Mouse (Mus musculus): ENCODE measurements at regions not wholly inside any gene's neighbourhood (a gene's known extent, or its start where the extent isn't known, plus 50 kb on each side); places are given as distances from the start of the nearest gene placed in this dataset.

DNA sequence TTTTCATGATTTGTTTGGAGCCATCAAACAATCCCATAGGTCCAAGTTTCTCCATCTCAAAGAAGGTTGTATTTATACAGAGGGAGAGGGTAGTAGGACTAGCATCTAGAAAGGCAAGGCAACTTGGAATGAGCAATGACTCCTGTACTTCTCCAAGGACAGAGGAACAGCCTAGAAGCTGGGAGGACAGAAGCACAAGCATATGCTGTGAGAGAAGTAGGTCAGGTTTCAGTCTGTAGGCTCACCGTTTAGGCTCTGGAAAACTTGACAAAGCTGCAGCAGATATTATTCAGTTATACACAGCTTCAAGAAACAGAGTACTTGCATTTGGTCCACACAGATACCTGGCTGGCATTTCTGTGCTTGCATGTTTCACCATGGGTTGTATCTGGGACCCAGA is 131.5 kb upstream of the B3gat1 start:
- no peak for ATAC-seq (ENCODE audit: extremely low read depth, insufficient number of reproducible peaks, low FRiP score, low TSS enrichment)
- Histone ChIP-seq H3K27ac (replicated peaks) (no peak overlapping the region), H3K36me3 (no peaks in the 10 kb centered on the region), H3K9me3 (no peaks in the 10 kb centered on the region), H3K9ac (no peak overlapping the region), H3K4me3 (no peak overlapping the region), H3K4me2 (no peak overlapping the region), H3K27me3 (replicated peaks) (no peaks in the 10 kb centered on the region), H3K4me1 (no peaks in the 10 kb centered on the region)
- WGBS = 78% methylated on average over 1 of the region's 1 CpGs

DNA sequence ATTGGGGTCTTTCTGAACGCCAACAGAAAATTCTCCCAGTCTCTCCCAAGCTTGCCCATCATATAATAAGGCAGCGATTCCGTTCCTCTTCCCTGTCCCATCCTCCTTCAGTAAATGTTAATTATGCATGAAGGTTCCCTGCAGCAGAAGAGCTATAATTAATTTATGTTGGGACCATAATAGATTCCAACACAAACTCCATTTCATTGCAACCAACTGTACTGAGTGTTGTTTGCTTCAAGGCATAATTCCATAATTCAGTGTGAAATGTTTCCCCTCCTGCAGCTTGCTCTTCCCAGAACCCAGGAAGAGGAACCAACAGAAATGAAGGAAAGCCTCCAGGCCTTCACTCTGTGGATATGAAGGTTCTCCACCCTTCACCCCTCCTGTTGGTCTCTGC is 129.0 kb upstream of the B3gat1 start:
- no peak overlapping the region for H3K4me3 ChIP-seq
- no peaks in the 10 kb centered on the region for H3K9me3 ChIP-seq
- H3K36me3 ChIP-seq = no peaks in the 10 kb centered on the region
- no peak overlapping the region for H3K27ac ChIP-seq (replicated peaks)
- WGBS = 56% methylated on average over 3 of the region's 3 CpGs
- H3K9ac ChIP-seq = no peak overlapping the region
- no peak overlapping the region for H3K4me2 ChIP-seq
- no peaks in the 10 kb centered on the region for H3K4me1 ChIP-seq
- H3K27me3 ChIP-seq (replicated peaks) = no peaks in the 10 kb centered on the region
- no peak for ATAC-seq (ENCODE audit: extremely low read depth, insufficient number of reproducible peaks, low FRiP score, low TSS enrichment)

DNA sequence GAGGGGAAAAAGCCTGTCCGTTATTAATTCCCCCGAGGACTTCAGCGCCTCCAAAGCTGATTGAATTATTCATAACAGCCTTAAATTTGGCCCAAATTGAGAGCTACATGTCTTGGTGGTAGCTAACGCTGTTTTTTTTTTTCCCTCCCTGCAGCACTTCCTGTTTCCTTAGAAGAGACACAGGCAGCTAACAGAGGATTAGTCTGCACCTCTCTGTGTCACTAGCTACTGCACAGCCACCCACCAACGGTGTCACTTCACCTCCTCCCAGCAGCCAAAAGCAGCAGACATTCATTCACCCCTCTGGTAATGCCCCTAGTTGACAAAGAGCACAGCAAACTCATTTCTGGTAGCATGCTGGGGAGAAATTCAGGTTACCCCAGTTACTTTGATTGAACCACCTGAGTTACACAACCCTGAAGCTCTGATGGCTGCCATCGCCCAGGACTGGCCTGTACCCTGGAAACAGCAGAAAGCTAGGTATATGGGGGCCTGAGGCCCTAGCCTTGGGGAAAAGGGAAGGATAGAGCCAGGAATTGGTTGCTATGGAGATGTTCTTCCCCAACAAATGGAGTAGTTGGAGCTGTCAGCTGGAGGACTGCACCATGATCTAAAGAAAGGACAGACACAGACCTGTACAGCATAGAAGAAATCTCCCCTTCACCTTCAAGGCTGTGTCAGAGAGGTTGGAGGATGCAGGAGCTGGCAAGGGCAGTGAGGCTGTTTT is 121.7 kb upstream of the B3gat1 start:
- H3K4me3 ChIP-seq = no peak overlapping the region
- H3K9me3 ChIP-seq = 0 out of 2 replicates have a peak, but pooled peaks cover 10% of the 10 kb centered on the region
- no peaks in the 10 kb centered on the region for H3K4me1 ChIP-seq
- H3K4me2 ChIP-seq = no peak overlapping the region
- H3K27me3 ChIP-seq (replicated peaks) = no peaks in the 10 kb centered on the region
- ATAC-seq (ENCODE audit: extremely low read depth, insufficient number of reproducible peaks, low FRiP score, low TSS enrichment) = no peak
- H3K36me3 ChIP-seq = no peaks in the 10 kb centered on the region
- H3K9ac ChIP-seq = no peak overlapping the region
- 48% methylated on average over 6 of the region's 6 CpGs for WGBS
- no peak overlapping the region for H3K27ac ChIP-seq (replicated peaks)

DNA sequence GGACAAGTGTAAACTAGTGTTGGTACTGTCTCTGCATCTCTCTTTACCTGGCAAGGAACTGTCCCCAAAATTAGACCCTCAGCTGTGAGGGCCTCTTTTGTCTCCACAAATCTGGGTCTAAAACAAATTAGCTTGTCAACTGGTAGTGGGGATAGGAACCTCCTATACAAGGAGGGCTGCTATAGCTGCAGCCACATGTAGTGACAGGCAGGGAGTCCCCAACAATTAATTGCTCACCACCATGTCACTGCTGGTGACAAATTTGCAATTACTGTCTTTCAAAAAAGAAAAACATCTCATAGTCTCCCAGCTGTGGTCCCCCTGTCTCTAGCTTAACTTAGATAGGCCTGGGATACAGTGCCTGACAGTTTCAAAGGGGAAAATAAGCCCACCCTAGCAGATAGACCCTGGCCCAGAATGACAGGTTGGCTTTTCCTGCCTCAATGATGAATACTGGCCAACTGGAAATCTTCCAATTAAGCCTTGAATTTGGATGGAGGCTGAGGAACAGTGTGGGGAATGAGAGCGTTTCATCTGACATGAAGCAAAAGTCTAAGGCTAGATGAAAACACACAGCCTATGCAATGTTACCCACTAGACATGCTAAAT is 110.6 kb upstream of the B3gat1 start:
- 83% methylated on average over 1 of the region's 1 CpGs for WGBS

DNA sequence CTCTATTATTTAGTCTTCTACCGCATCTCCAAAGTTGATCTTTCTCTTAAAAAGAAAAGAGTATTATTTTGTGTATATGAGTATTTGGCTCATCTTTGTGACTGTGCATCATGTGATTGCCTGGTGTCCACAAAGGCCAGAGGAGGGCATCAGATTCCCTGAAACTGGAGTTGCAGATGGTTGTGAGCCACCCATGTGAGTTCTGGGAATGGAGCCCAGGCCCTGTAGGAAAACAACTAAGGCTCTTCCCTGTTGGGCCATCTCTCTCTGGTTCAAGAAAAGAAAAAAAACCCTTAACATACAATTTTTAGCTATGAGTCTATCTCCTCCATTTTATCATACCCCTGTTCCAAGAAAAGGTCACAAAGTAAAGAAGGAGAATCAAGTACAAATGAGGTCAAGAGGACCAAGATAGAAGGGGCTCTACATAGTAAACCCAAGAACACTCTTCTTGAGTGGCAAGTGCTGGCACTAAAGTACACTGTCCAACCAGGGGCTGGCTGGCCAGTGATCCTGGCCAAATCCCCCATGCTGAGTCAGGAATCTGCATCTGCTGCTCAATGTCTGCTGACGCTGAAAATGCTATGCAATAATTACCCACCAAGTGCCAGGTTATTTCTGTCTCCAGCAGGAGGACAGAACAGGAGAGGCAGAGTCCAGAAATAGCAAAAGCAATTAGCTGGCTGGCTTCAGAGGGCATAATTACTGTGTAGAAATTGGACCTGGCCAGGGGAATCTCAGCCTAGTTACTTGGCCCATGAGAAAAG is 108.2 kb upstream of the B3gat1 start:
- H3K27me3 ChIP-seq (replicated peaks) = no peaks in the 10 kb centered on the region
- H3K9me3 ChIP-seq = no peaks in the 10 kb centered on the region
- WGBS = 58% methylated on average over 2 of the region's 2 CpGs
- no peaks in the 10 kb centered on the region for H3K36me3 ChIP-seq
- H3K4me3 ChIP-seq = no peak overlapping the region
- no peak overlapping the region for H3K9ac ChIP-seq
- H3K4me2 ChIP-seq = no peak overlapping the region
- no peaks in the 10 kb centered on the region for H3K4me1 ChIP-seq
- no peak overlapping the region for H3K27ac ChIP-seq (replicated peaks)
- no peak for ATAC-seq (ENCODE audit: extremely low read depth, insufficient number of reproducible peaks, low FRiP score, low TSS enrichment)

More for the DNA sequence above, 110.6 kb upstream of the B3gat1 start:
- Histone ChIP-seq H3K36me3 (no peaks in the 10 kb centered on the region), H3K4me1 (no peaks in the 10 kb centered on the region), H3K9ac (no peak overlapping the region), H3K27ac (replicated peaks) (no peak overlapping the region), H3K4me3 (no peak overlapping the region), H3K4me2 (no peak overlapping the region), H3K9me3 (no peaks in the 10 kb centered on the region), H3K27me3 (replicated peaks) (no peaks in the 10 kb centered on the region)
- ATAC-seq (ENCODE audit: extremely low read depth, insufficient number of reproducible peaks, low FRiP score, low TSS enrichment) = no peak

DNA sequence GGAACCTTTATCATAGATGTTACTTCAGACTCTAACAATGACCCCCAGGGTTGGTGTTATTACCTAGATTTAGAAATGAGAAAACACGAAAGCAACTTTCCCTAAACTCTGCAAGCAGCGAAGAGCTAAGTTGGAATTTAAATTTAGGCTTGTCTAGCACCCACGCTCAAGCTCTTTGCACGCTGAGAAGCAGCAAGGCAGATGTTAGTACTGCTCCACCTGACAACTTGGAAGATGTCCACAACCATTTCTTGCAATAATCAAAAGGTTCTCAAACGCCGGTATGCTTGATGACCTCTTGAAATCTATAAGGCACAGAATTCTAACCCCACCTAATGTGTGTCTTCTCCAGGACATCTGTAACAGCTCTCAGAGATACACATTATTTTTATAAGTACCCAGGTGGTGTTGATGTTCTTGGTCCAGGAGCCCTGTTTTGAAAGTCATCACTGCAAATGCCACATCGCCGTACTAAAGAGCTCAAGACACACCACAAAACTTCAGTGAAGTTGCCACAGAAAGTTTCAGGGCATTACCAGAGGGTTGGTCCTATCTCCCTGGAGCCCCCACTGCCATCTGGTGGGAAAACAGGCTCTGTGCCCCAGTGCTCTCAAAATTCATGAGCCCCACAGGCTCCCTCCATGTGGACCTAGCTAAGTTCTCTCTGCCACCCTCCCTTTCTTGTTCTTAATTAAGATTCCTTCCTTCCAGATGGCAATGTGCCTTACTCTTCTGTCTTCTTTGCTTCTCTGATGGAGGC is 100.5 kb upstream of the B3gat1 start:
- H3K4me1 ChIP-seq = no peaks in the 10 kb centered on the region
- H3K27me3 ChIP-seq (replicated peaks) = no peaks in the 10 kb centered on the region
- H3K27ac ChIP-seq (replicated peaks) = no peak overlapping the region
- ATAC-seq (ENCODE audit: extremely low read depth, insufficient number of reproducible peaks, low FRiP score, low TSS enrichment) = no peak
- no peak overlapping the region for H3K4me2 ChIP-seq
- H3K9ac ChIP-seq = no peak overlapping the region
- no peaks in the 10 kb centered on the region for H3K9me3 ChIP-seq
- H3K36me3 ChIP-seq = no peaks in the 10 kb centered on the region
- no peak overlapping the region for H3K4me3 ChIP-seq
- 79% methylated on average over 8 of the region's 8 CpGs for WGBS

DNA sequence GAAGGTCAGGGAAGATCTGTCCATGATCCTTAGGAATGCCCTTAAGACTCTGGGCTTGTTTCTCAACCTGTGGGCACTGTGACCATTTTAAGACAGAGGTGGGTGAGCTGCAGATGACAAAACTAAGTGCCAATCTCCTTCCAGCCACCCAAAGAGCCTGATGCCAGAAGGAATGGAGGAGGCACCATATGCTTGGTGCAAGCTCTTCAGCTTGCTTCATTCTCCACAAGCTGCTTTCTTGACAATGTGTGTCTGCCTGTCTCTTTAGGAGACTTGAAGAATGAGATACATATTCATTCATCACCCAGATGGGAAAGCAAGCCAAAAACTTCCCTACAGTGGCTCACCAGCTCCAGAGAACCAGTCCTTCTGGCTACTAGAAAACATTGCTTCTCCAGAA is 98.3 kb upstream of the B3gat1 start:
- Histone ChIP-seq H3K27ac (replicated peaks) (no peak overlapping the region), H3K4me2 (no peak overlapping the region), H3K4me1 (no peaks in the 10 kb centered on the region), H3K36me3 (no peaks in the 10 kb centered on the region), H3K4me3 (no peak overlapping the region), H3K9ac (no peak overlapping the region), H3K9me3 (no peaks in the 10 kb centered on the region), H3K27me3 (replicated peaks) (no peaks in the 10 kb centered on the region)
- no peak for ATAC-seq (ENCODE audit: extremely low read depth, insufficient number of reproducible peaks, low FRiP score, low TSS enrichment)

DNA sequence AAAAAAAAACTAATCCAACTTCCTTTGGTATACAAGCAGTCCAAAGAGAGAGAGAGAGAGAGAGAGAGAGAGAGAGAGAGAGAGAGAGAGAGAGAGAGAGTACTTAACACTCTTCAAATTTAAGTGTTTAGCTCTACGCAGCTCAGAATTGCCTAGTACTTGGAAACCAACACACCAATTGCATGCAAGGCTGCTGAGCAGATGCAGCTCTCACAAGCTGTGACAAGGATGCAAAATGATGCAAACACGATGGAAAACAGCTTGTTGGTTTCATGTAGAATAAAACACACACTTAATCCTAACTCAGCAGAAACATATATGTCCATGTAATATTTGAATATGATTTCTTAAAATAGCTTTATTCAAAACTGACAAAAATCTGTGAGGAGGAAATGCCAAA is 94.9 kb upstream of the B3gat1 start:
- no peak overlapping the region for H3K4me3 ChIP-seq
- no peaks in the 10 kb centered on the region for H3K27me3 ChIP-seq (replicated peaks)
- no peaks in the 10 kb centered on the region for H3K36me3 ChIP-seq
- H3K27ac ChIP-seq (replicated peaks) = no peak overlapping the region
- WGBS = 62% methylated on average over 2 of the region's 2 CpGs
- H3K9ac ChIP-seq = no peak overlapping the region
- no peaks in the 10 kb centered on the region for H3K9me3 ChIP-seq
- no peak overlapping the region for H3K4me2 ChIP-seq
- no peak for ATAC-seq (ENCODE audit: extremely low read depth, insufficient number of reproducible peaks, low FRiP score, low TSS enrichment)
- H3K4me1 ChIP-seq = no peaks in the 10 kb centered on the region

DNA sequence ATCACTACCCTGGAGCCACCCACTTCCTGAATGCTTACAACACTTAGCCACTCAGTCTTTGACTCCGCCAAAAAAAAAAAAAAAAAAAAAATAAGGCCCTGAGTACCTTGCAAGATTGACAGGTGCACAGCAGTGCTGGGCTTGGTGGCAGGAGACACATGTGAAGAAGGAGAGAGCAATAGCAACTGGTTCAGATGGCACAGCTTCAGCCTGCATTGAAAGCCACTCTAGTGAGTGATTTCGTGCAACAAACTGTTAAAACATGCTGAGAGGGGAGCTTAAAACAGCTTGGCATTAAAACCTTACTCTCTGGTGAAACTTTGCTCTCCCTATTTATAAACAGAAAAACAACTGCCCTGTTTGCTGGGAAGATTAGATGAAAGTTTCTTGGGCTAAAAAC is 91.2 kb upstream of the B3gat1 start:
- Histone ChIP-seq H3K36me3 (no peaks in the 10 kb centered on the region), H3K9me3 (no peaks in the 10 kb centered on the region), H3K4me2 (no peak overlapping the region), H3K9ac (no peak overlapping the region), H3K27ac (replicated peaks) (no peak overlapping the region), H3K4me3 (no peak overlapping the region), H3K4me1 (no peaks in the 10 kb centered on the region), H3K27me3 (replicated peaks) (no peaks in the 10 kb centered on the region)
- 60% methylated on average over 2 of the region's 2 CpGs for WGBS
- no peak for ATAC-seq (ENCODE audit: extremely low read depth, insufficient number of reproducible peaks, low FRiP score, low TSS enrichment)

DNA sequence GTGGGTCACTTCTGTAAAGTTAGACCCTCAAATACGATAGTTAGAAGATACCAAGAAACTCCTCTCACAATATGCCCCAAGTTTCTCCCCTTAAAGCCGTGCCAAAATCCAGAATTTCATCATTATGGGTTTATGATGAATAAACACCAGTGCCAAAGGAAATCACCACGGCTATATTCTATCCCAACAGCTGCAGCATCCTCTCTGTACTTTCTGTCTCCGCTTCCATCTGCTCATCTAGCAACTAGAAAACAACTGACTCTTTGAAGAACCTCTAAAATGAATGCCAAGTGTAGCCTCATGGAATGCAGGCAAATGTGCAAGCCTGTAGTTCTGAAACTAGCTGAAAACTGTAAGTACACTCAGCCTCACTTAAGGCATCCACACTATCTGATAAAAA is 90.7 kb upstream of the B3gat1 start:
- no peak overlapping the region for H3K4me2 ChIP-seq
- no peak for ATAC-seq (ENCODE audit: extremely low read depth, insufficient number of reproducible peaks, low FRiP score, low TSS enrichment)
- no peaks in the 10 kb centered on the region for H3K4me1 ChIP-seq
- no peak overlapping the region for H3K9ac ChIP-seq
- no peaks in the 10 kb centered on the region for H3K36me3 ChIP-seq
- H3K27ac ChIP-seq (replicated peaks) = no peak overlapping the region
- H3K9me3 ChIP-seq = no peaks in the 10 kb centered on the region
- H3K27me3 ChIP-seq (replicated peaks) = no peaks in the 10 kb centered on the region
- no peak overlapping the region for H3K4me3 ChIP-seq
- WGBS = 67% methylated on average over 4 of the region's 4 CpGs

DNA sequence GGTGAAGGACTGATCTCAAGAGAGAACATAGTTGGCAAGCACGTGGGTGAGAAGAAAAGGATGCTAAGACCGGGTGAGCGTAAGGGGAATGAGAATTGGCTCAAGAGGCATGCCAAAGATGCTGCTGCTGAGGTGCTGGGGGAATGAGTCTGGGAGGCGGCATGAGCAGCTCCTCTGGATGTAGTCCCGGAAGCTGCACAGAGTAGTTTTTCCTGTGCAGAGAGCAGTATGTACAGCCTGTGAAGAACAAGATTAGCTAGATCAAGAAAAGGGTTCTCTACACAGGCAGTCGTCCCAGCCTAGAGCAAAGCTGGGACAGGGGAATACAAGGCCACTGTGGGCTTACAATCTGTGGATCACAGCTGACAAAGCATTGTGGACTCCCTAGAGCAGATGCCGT is 84.0 kb upstream of the B3gat1 start:
- H3K27me3 ChIP-seq (replicated peaks) = no peaks in the 10 kb centered on the region
- 79% methylated on average over 7 of the region's 7 CpGs for WGBS
- no peaks in the 10 kb centered on the region for H3K4me1 ChIP-seq
- no peaks in the 10 kb centered on the region for H3K9me3 ChIP-seq
- no peak overlapping the region for H3K4me3 ChIP-seq
- H3K27ac ChIP-seq (replicated peaks) = no peak overlapping the region
- no peak for ATAC-seq (ENCODE audit: extremely low read depth, insufficient number of reproducible peaks, low FRiP score, low TSS enrichment)
- no peak overlapping the region for H3K4me2 ChIP-seq
- no peak overlapping the region for H3K9ac ChIP-seq
- no peaks in the 10 kb centered on the region for H3K36me3 ChIP-seq

Data from heart, embryonic 13.5 days (tissue).